Mouse (Mus musculus) mouse trophoblast stem cell (cell line): ENCODE results near the gene Srd5a3.

Experiments
- in situ Hi-C, 2 experiments: fragments of 300-500 bp; cut with MseI, MboI; formaldehyde crosslinking; loops; 2 replicates in 1 of 2; 3 replicates in 1 of 2; pipeline ENCODE4 v1.15.1; 2025

Gene Srd5a3

GRCm38 (mm10) chr5:76152956-76153355 is 12.9 kb downstream of the Srd5a3 start:
- in situ Hi-C loops = no loop called here

GRCm38 (mm10) chr5:76153430-76153829 is 13.4 kb downstream of the Srd5a3 start:
- in situ Hi-C loops = no loop called here

GRCm38 (mm10) chr5:76154434-76155165 is 14.5 kb downstream of the Srd5a3 start:
- in situ Hi-C loops = no loop called here

- in situ Hi-C loops = no loop called here
Observed at GRCm38 (mm10) chr5:76159555-76159954, 19.5 kb downstream of the Srd5a3 start.

- in situ Hi-C loops = no loop called here
Observed at GRCm38 (mm10) chr5:76160086-76160485, 20.0 kb downstream of the Srd5a3 start.

GRCm38 (mm10) chr5:76161491-76161890 is 21.4 kb downstream of the Srd5a3 start:
- in situ Hi-C loops = no loop called here

- in situ Hi-C loops = no loop called here
Observed at GRCm38 (mm10) chr5:76162926-76163325, 22.9 kb downstream of the Srd5a3 start.

GRCm38 (mm10) chr5:76163828-76164390 is 23.8 kb downstream of the Srd5a3 start:
- in situ Hi-C loops = no loop called here

GRCm38 (mm10) chr5:76164827-76165226 is 24.8 kb downstream of the Srd5a3 start:
- in situ Hi-C loops = no loop called here

- in situ Hi-C loops = no loop called here
Observed at GRCm38 (mm10) chr5:76170522-76170921, 30.5 kb downstream of the Srd5a3 start.

- in situ Hi-C loops = no loop called here
Observed at GRCm38 (mm10) chr5:76171039-76171438, 31.0 kb downstream of the Srd5a3 start.

- in situ Hi-C loops = no loop called here
Observed at GRCm38 (mm10) chr5:76175051-76175450, 35.0 kb downstream of the Srd5a3 start.

GRCm38 (mm10) chr5:76176411-76176810 is 36.3 kb downstream of the Srd5a3 start:
- in situ Hi-C loops = no loop called here

GRCm38 (mm10) chr5:76176841-76177240 is 36.8 kb downstream of the Srd5a3 start:
- in situ Hi-C loops = no loop called here

- in situ Hi-C loops = no loop called here
Observed at GRCm38 (mm10) chr5:76177664-76178063, 37.6 kb downstream of the Srd5a3 start.

- in situ Hi-C loops = no loop called here
Observed at GRCm38 (mm10) chr5:76179171-76179570, 39.1 kb downstream of the Srd5a3 start.

- in situ Hi-C loops = no loop called here
Observed at GRCm38 (mm10) chr5:76179791-76180190, 39.7 kb downstream of the Srd5a3 start.

- in situ Hi-C loops = no loop called here
Observed at GRCm38 (mm10) chr5:76182326-76182725, 42.3 kb downstream of the Srd5a3 start.

GRCm38 (mm10) chr5:76183043-76183749 is 43.1 kb downstream of the Srd5a3 start:
- in situ Hi-C loops = no loop called here

- in situ Hi-C loops = no loop called here
Observed at GRCm38 (mm10) chr5:76183750-76184261, 43.7 kb downstream of the Srd5a3 start, which contains the start of gene Tmem165. Gene Tmem165 (plus strand): TSS chr5:76183880.

- in situ Hi-C loops = no loop called here
Observed at GRCm38 (mm10) chr5:76184286-76185080, 44.4 kb downstream of the Srd5a3 start.

- in situ Hi-C loops = no loop called here
Observed at GRCm38 (mm10) chr5:76187885-76188284, 47.8 kb downstream of the Srd5a3 start.
